Mouse (Mus musculus) CH12.LX (cell line): ENCODE measurements around the gene Cd101. TPM values are rescaled to one million over a fixed set of nuclear protein-coding genes. Genes with fewer than 3 reads are reported as not detected.

Experiments used
- DNase-seq: peaks from one replicate; pipeline ENCODE4 v3.0.0-alpha.2; 2013; ENCODE audit errors: extremely low read depth
- H3K27ac ChIP-seq: 2 replicates; pipeline ENCODE4 v1.5.1; 2012; ENCODE audit warnings: low read depth, mild to moderate bottlenecking, control low read depth, moderate library complexity; ENCODE audit not compliant: insufficient read depth
- H3K27me3 ChIP-seq: replicated peaks from 2 replicates; pipeline ENCODE3; 2012; ENCODE audit warnings: inconsistent platforms
- H3K36me3 ChIP-seq, 2 experiments: replicated peaks in 1 of 2; 2 replicates each; pipeline versions ENCODE3 to v1.6.1; 2012; ENCODE audit warnings: inconsistent platforms in 1 of 2, low read length in 1 of 2, mild to moderate bottlenecking in 1 of 2, mixed read lengths in 1 of 2, moderate library complexity in 1 of 2; ENCODE audit not compliant: control insufficient read depth in 1 of 2, insufficient read depth in 1 of 2
- H3K4me1 ChIP-seq, 2 experiments: 2 replicates each; pipeline ENCODE4 v1.6.1; 2012; ENCODE audit warnings: inconsistent platforms in 1 of 2, moderate library complexity in 1 of 2; ENCODE audit not compliant: insufficient read depth in 2 of 2, control insufficient read depth in 1 of 2
- H3K4me2 ChIP-seq: 2 replicates; pipeline ENCODE4 v1.6.1; 2012; ENCODE audit warnings: low read depth, mild to moderate bottlenecking, control low read depth; ENCODE audit not compliant: poor library complexity, insufficient read depth, severe bottlenecking
- H3K4me3 ChIP-seq, 3 experiments: fragments of 150-350 bp in 1 of 3; sonication (generic) in 1 of 3; replicated peaks in 1 of 3; 2 replicates each; pipeline versions ENCODE3 to v1.5.1; 2011 to 2012; ENCODE audit warnings: low read depth in 2 of 3, low read length in 2 of 3, mild to moderate bottlenecking in 2 of 3, moderate library complexity in 2 of 3, control low read depth in 1 of 3, improper control_type of control experiment in 1 of 3, inconsistent platforms in 1 of 3, mixed read lengths in 1 of 3; ENCODE audit not compliant: poor library complexity in 1 of 3
- H3K79me2 ChIP-seq: replicated peaks from 2 replicates; pipeline ENCODE4 v1.6.1; 2012; ENCODE audit warnings: mild to moderate bottlenecking, moderate library complexity; ENCODE audit not compliant: control insufficient read depth, poor library complexity, insufficient read depth, severe bottlenecking; ENCODE audit errors: extremely low read depth
- H3K9ac ChIP-seq: 2 replicates; pipeline ENCODE4 v1.6.1; 2012; ENCODE audit warnings: low read depth, mild to moderate bottlenecking, control low read depth, moderate library complexity; ENCODE audit not compliant: insufficient read depth
- H3K9me3 ChIP-seq: replicated peaks from 2 replicates; pipeline ENCODE3; 2012; ENCODE audit warnings: low read length, inconsistent platforms, mixed read lengths
- CHD2 ChIP-seq: IDR thresholded peaks from 2 replicates; pipeline ENCODE4 v1.6.1; 2011; ENCODE audit warnings: low read length, improper control_type of control experiment
- CTCF ChIP-seq, 2 experiments: IDR thresholded peaks in 1 of 2; conservative IDR thresholded peaks in 1 of 2; 2 replicates each; pipeline ENCODE4 v1.5.1; 2011 to 2012; ENCODE audit warnings: low read depth in 2 of 2, low read length in 2 of 2, improper control_type of control experiment in 1 of 2, inconsistent platforms in 1 of 2, mild to moderate bottlenecking in 1 of 2, moderate library complexity in 1 of 2
- E2F4 ChIP-seq: IDR thresholded peaks from 2 replicates; pipeline ENCODE4 v1.6.1; 2011; ENCODE audit warnings: low read depth, low read length, improper control_type of control experiment; ENCODE audit not compliant: insufficient replicate concordance
- ELF1 ChIP-seq: IDR thresholded peaks from 2 replicates; pipeline ENCODE4 v1.6.1; 2014; ENCODE audit warnings: low read depth, mild to moderate bottlenecking, inconsistent platforms, low read length, improper control_type of control experiment
- ETS1 ChIP-seq: conservative IDR thresholded peaks from 2 replicates; pipeline ENCODE4 v1.6.1; 2012; ENCODE audit warnings: low read depth, mild to moderate bottlenecking, inconsistent platforms, low read length, improper control_type of control experiment, moderate library complexity
- MAX ChIP-seq: IDR thresholded peaks from 2 replicates; pipeline ENCODE4 v1.6.1; 2011; ENCODE audit warnings: low read length, improper control_type of control experiment
- MEF2A ChIP-seq: IDR thresholded peaks from 2 replicates; pipeline ENCODE4 v1.6.1; 2014; ENCODE audit warnings: low read depth, mild to moderate bottlenecking, inconsistent platforms, low read length, improper control_type of control experiment, borderline replicate concordance
- MXI1 ChIP-seq: IDR thresholded peaks from 2 replicates; pipeline ENCODE4 v1.6.1; 2011; ENCODE audit warnings: mild to moderate bottlenecking, low read depth, low read length, improper control_type of control experiment
- PAX5 ChIP-seq: IDR thresholded peaks from 2 replicates; pipeline ENCODE4 v1.6.1; 2012; ENCODE audit warnings: low read length, inconsistent platforms, mixed read lengths
- POLR2A ChIP-seq: IDR thresholded peaks from 2 replicates; pipeline ENCODE4 v1.6.1; 2011; ENCODE audit warnings: low read depth, mild to moderate bottlenecking, improper control_type of control experiment, low read length
- POLR2AphosphoS2 ChIP-seq: IDR thresholded peaks from 2 replicates; pipeline ENCODE4 v1.6.1; 2011; ENCODE audit warnings: low read depth, low read length, improper control_type of control experiment
- RAD21 ChIP-seq: IDR thresholded peaks from 2 replicates; pipeline ENCODE4 v1.6.1; 2011; ENCODE audit warnings: low read depth, mild to moderate bottlenecking, low read length, improper control_type of control experiment, moderate library complexity
- SMC3 ChIP-seq: IDR thresholded peaks from 2 replicates; pipeline ENCODE4 v1.6.1; 2011; ENCODE audit warnings: low read depth, low read length, improper control_type of control experiment
- UBTF ChIP-seq: IDR thresholded peaks from 2 replicates; pipeline ENCODE4 v1.6.1; 2012; ENCODE audit warnings: low read depth, mild to moderate bottlenecking, inconsistent platforms, low read length, improper control_type of control experiment, moderate library complexity
- ZKSCAN1 ChIP-seq: IDR thresholded peaks from 2 replicates; pipeline ENCODE4 v1.6.1; 2012; ENCODE audit warnings: low read depth, inconsistent platforms, low read length, improper control_type of control experiment, borderline replicate concordance
- ZMIZ1 ChIP-seq: IDR thresholded peaks from 2 replicates; pipeline ENCODE4 v1.6.1; 2012; ENCODE audit warnings: low read depth, mild to moderate bottlenecking, inconsistent platforms, low read length, improper control_type of control experiment
- dilution Hi-C: fragments of 300-500 bp; cut with MboI; formaldehyde crosslinking; loops from 2 replicates; pipeline ENCODE4 v1.14.3; 2020; ENCODE audit warnings: low sequenced_read_pairs; ENCODE audit not compliant: extremely low pct_unique_long_range_greater_than_20kb, extremely low pct_ligation_motif_present
- in situ Hi-C: fragments of 300-500 bp; cut with MboI; formaldehyde crosslinking; loops from 3 replicates; pipeline ENCODE4 v1.14.3; 2019; ENCODE audit warnings: low sequenced_read_pairs, low pct_ligation_motif_present, low pct_unique_long_range_greater_than_20kb, mixed read lengths
- polyA plus RNA-seq: library from polyadenylated mRNA; unstranded; fragments of >175 nt; gene quantifications from 2 replicates; pipeline ENCODE4 v1.2.1, GENCODE M21; 2012; ENCODE audit warnings: low read depth; ENCODE audit not compliant: insufficient read length
- total RNA-seq, 2 experiments: library from RNA; depleted of rRNA; stranded (reverse); fragments of 300-350 nt in 1 of 2; fragments of >200 nt in 1 of 2; gene quantifications; 2 replicates each; pipeline ENCODE4 v1.2.3; 2012 to 2014

Gene Cd101
- total and polyA plus RNA-seq, 3 experiments = not detected

DNA sequence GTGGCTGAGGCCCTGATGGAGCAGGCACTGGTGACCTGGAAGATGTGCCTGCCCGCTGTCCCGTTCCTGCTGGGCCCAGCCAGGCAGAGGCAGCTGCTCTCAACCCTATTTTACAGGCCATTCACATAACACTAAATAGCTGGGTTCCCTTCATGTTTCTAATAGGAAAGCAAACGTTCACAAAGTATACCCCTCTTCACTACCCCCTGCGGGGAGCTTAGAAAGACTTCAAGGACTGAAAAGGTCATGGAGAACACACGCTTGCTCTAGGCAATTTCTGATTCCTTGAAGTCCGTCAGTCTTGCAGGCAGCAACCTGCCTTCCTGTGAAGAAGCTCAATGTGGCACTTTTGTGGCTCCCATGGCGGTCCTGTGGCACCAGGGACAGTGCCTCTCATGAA, 12.6 kb upstream of the Cd101 start:
- no peaks in the 10 kb centered on the region for H3K27me3 ChIP-seq
- TF ChIP-seq MXI1 = no peak
- TF ChIP-seq CTCF (conservative IDR thresholded peaks at IDR 0.05 in 1 of 2, IDR thresholded peaks at IDR 0.05 in 1 of 2; ENCODE audit: low read depth in 2 of 2, low read length in 2 of 2) = no peak
- TF ChIP-seq POLR2AphosphoS2 = no peak
- TF ChIP-seq ELF1 = no peak
- no peak for TF ChIP-seq E2F4
- TF ChIP-seq SMC3 = no peak
- no peak for TF ChIP-seq ETS1
- no peak overlapping the region for H3K4me2 ChIP-seq
- no peaks in the 10 kb centered on the region for H3K79me2 ChIP-seq
- no peaks in the 10 kb centered on the region for H3K9me3 ChIP-seq
- no peaks in the 10 kb centered on the region for H3K36me3 ChIP-seq
- in situ Hi-C loops = no loop called here
- no peak overlapping the region for H3K9ac ChIP-seq
- H3K4me1 ChIP-seq = 0 out of 4 replicates have a peak, but pooled peaks cover 0 to 2% of the 10 kb centered on the region in 2 experiments
- dilution Hi-C loops = no loop called here
- no peak overlapping the region for H3K27ac ChIP-seq
- H3K4me3 ChIP-seq = no peak overlapping the region
- DNase-seq = no peak

DNA sequence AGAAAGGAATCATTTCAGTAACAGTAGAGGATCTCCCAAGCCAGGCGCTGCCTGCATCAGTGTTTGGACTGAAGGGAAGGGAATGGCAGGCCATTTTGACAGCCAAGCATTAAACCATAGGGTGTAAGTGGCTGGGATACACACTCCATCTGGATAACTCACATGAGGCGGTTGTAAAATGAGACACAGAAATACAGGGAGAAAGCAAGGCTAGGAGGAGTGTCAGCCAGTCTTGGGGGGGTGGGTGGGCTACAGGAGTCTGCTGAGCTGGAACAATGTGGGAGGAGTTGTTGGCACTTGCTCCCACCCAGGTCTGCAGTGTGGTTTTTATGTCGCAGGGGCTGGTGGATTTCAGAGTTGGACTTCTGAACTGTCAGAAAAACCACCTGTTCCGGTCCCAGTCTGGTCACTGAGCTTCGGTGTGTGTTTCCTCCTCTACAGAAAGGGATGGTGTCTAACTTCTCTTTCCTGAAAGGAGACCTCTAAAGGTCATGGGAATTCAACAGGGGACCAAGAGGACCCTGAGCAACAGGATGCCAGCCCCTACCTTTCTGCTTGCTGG, 8.7 kb upstream of the Cd101 start:
- H3K9ac ChIP-seq = no peak overlapping the region
- TF ChIP-seq ELF1 (no peak), MAX (no peak), ZMIZ1 (no peak), PAX5 (no peak), CHD2 (no peak), POLR2A (no peak), RAD21 (no peak), MEF2A (no peak), ZKSCAN1 (no peak), UBTF (no peak), E2F4 (no peak)
- H3K36me3 ChIP-seq = no peaks in the 10 kb centered on the region
- no peaks in the 10 kb centered on the region for H3K79me2 ChIP-seq
- no peaks in the 10 kb centered on the region for H3K9me3 ChIP-seq
- in situ Hi-C loops (no loop called here), dilution Hi-C loops (no loop called here)
- H3K4me1 ChIP-seq = 0 out of 4 replicates have a peak, but pooled peaks cover 0 to 2% of the 10 kb centered on the region in 2 experiments
- no peak overlapping the region for H3K27ac ChIP-seq
- no peak overlapping the region for H3K4me3 ChIP-seq
- H3K27me3 ChIP-seq = no peaks in the 10 kb centered on the region
- no peak for DNase-seq
- H3K4me2 ChIP-seq = no peak overlapping the region
